Mouse (Mus musculus): ENCODE data around the gene Lenep. TPM values are rescaled to one million over a fixed set of nuclear protein-coding genes. Genes with fewer than 3 reads are reported as not detected.
A peak's percentile ranks its signal among the peaks of the same experiment; 100 is the strongest.

The Lenep gene
- polyA plus RNA-seq, 1 experiment from 2014 or later: not detected

DNA sequence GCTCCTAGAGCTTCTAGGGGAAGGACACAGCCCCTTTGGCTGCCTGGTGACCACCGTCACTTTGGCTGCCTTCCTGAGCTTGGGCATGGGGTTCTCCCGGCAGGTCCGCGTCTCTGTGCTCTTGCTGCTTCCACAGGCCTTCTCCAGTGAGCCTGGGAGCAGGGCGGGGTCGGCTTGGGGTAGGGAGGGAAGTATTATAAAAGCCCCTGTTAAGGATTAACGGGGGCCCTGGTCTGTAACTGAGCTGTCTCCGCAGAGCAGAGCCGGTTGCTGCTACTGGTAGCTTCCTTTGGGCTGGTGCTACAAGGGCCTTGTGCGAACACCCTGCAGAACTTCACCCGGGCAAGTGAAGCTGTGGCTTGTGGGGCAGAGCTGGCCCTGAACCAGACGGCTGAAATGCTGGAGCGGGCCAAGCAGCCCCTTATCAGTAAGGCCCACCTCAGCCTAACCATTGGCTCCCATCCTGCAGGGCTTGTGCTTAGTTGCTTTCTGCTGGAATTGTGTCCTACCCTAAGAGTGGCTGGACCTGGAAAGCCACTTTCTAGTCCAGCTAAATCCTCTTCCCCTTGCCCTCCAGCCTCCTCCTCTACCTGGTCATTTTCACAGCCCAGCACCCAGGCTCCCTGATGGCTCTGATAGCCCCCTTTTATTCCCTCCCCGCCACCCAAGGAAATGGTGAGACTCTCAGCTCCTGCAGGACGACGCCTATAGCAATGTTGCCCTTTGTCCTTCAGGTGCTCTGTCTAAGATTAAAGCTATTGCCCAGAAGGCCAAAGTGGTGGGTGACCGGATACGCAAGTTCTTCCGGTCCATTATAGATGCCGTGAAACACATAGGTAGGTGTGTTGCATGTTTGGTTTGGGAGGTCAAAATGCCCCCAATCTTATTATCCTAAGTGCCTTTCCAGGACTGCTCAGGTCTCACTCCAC is 36.8 kb downstream of the Lenep start:
- 0 out of 2 replicates have a peak, but pooled peaks cover 4% of the 10 kb centered on the region for H3K27me3 ChIP-seq
- H3K4me2 ChIP-seq: no peak overlapping the region
- H3K9me3 ChIP-seq: no peaks in the 10 kb centered on the region
- 0 out of 2 replicates have a peak overlapping the region, but pooled peaks have one; percentile 27 for H3K9ac ChIP-seq (replicated peaks)
- H3K4me1 ChIP-seq (replicated peaks): peaks cover 8% of the 10 kb centered on the region
- ATAC-seq (ENCODE audit: insufficient number of reproducible peaks, insufficient read depth, low FRiP score, low TSS enrichment, low read depth): no peak
- 61% methylated on average over 20 of the region's 20 CpGs for WGBS
- no peaks in the 10 kb centered on the region for H3K36me3 ChIP-seq
- H3K4me3 ChIP-seq (replicated peaks): no peak overlapping the region
- no peak overlapping the region for H3K27ac ChIP-seq

- no peaks in the 10 kb centered on the region for H3K9me3 ChIP-seq
- no peak for ATAC-seq (ENCODE audit: insufficient number of reproducible peaks, insufficient read depth, low FRiP score, low TSS enrichment, low read depth)
- H3K27ac ChIP-seq: no peak within 1 kb of the TSS
- no peaks in the 10 kb centered on the region for H3K36me3 ChIP-seq
- H3K4me1 ChIP-seq (replicated peaks): peaks cover 8% of the 10 kb centered on the region
- no peak within 1 kb of the TSS for H3K4me3 ChIP-seq (replicated peaks)
- 0 out of 2 replicates have a peak, but pooled peaks cover 4% of the 10 kb centered on the region for H3K27me3 ChIP-seq
- WGBS: 92% methylated on average over 11 of the region's 11 CpGs
- no peak within 1 kb of the TSS for H3K4me2 ChIP-seq
- H3K9ac ChIP-seq (replicated peaks): 0 out of 2 replicates have a peak within 1 kb of the TSS, but pooled peaks have one; percentile 27
These were observed 37.5 kb downstream of the Lenep start, which contains the start of gene Dcst1 for GRCm38 (mm10) chr3:89365153-89365485. TSS of gene Dcst1 (minus strand) at chr3:89365253.

GRCm38 (mm10) chr3:89364631-89365030 is 38.0 kb downstream of the Lenep start:
- H3K27ac ChIP-seq: no peak overlapping the region
- peaks cover 8% of the 10 kb centered on the region for H3K4me1 ChIP-seq (replicated peaks)
- H3K9ac ChIP-seq (replicated peaks): no peak overlapping the region
- 71% methylated on average over 8 of the region's 8 CpGs for WGBS
- H3K36me3 ChIP-seq: no peaks in the 10 kb centered on the region
- H3K4me3 ChIP-seq (replicated peaks): no peak overlapping the region
- H3K27me3 ChIP-seq: 0 out of 2 replicates have a peak, but pooled peaks cover 4% of the 10 kb centered on the region
- no peak overlapping the region for H3K4me2 ChIP-seq
- H3K9me3 ChIP-seq: no peaks in the 10 kb centered on the region
- no peak for ATAC-seq (ENCODE audit: insufficient number of reproducible peaks, insufficient read depth, low FRiP score, low TSS enrichment, low read depth)

- H3K9ac ChIP-seq (replicated peaks): no peak within 1 kb of the TSS
- WGBS: 84% methylated on average over 7 of the region's 7 CpGs
- H3K36me3 ChIP-seq: no peaks in the 10 kb centered on the region
- H3K9me3 ChIP-seq: no peaks in the 10 kb centered on the region
- ATAC-seq (ENCODE audit: insufficient number of reproducible peaks, insufficient read depth, low FRiP score, low TSS enrichment, low read depth): no peak
- peaks cover 16% of the 10 kb centered on the region; the same call in 1 of the 2 replicates for H3K27me3 ChIP-seq
- no peak within 1 kb of the TSS for H3K4me3 ChIP-seq (replicated peaks)
- H3K4me1 ChIP-seq (replicated peaks): peaks cover 4% of the 10 kb centered on the region; the same call in 1 of the 2 replicates
- no peak within 1 kb of the TSS for H3K27ac ChIP-seq
- H3K4me2 ChIP-seq: no peak within 1 kb of the TSS
These were observed 40.9 kb downstream of the Lenep start, which contains the start of gene Dcst2 for GRCm38 (mm10) chr3:89361675-89362074. TSS of gene Dcst2 (plus strand) at chr3:89361975.

DNA sequence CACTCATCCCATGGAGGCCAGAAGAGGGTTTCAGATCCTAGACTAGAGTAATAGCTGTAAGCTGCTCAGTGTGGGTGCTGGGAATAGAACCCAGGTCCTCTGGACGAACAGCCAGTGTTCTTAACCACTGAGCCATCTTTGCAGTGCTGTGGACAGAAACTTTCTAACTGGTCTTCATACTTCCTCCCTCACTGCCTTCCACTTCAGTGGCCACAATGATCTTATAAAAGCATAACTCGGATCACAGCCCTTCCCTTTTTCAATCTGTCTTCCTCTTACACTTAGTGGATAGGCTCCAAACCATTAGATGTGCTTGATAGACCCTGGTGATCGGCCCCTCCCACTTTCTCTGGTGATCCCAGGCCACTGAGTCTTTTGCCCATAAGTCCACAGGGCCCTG is 42.4 kb downstream of the Lenep start:
- no peak for ATAC-seq (ENCODE audit: insufficient number of reproducible peaks, insufficient read depth, low FRiP score, low TSS enrichment, low read depth)
- WGBS: 82% methylated on average over 3 of the region's 3 CpGs

DNA sequence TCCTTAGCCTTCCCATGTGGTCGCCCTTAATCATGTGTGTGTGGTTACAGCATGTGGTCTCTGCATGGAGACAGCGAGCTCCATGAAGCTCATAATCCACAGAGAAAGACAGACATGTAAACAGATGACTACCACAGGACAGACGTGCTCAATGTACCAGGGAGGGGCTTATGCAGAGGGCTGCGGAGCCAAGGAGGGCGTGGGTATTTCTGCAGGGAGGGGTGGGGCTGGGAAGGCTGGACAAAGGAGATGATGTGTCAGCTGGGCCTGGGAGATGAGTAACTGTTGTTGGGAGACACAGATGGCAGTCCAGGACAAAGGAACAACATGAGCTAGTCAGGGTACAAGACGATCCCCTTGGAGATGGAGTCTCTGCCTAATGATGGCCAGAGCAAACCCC is 43.0 kb downstream of the Lenep start:
- peaks cover 12% of the 10 kb centered on the region; the same call in 1 of the 2 replicates for H3K27me3 ChIP-seq
- WGBS: 79% methylated on average over 6 of the region's 6 CpGs
- H3K36me3 ChIP-seq: no peaks in the 10 kb centered on the region
- H3K9me3 ChIP-seq: no peaks in the 10 kb centered on the region
- peaks cover 8% of the 10 kb centered on the region for H3K4me1 ChIP-seq (replicated peaks)
- no peak for ATAC-seq (ENCODE audit: insufficient number of reproducible peaks, insufficient read depth, low FRiP score, low TSS enrichment, low read depth)
- H3K27ac ChIP-seq: no peak overlapping the region
- H3K4me3 ChIP-seq (replicated peaks): no peak overlapping the region
- no peak overlapping the region for H3K4me2 ChIP-seq
- H3K9ac ChIP-seq (replicated peaks): no peak overlapping the region

More for the DNA sequence above, 42.4 kb downstream of the Lenep start:
- Histone ChIP-seq H3K36me3 (no peaks in the 10 kb centered on the region), H3K27ac (no peak overlapping the region), H3K27me3 (peaks cover 13% of the 10 kb centered on the region; the same call in 1 of the 2 replicates), H3K4me2 (no peak overlapping the region), H3K9me3 (no peaks in the 10 kb centered on the region), H3K9ac (replicated peaks) (no peak overlapping the region), H3K4me3 (replicated peaks) (no peak overlapping the region), H3K4me1 (replicated peaks) (peaks cover 4% of the 10 kb centered on the region; the same call in 1 of the 2 replicates)

DNA sequence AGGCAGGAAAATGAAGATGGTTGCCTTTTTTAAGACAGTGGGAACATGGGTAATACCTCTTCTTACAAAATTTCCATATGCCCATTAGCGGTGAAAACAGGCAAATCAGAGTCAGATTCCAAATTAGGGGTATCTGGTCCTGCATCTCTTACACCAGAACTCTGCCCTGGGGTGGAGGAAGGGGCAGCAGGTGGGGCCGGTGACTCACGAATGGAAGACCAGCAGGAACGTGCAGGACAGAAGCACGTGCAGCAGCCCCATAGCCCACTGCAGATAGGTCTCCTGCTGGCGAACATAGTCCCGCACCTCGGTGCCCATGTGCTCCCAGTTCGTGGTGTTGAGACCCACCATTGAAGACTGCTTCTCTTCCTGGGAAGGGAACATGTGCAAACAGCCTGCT is 46.6 kb downstream of the Lenep start:
- H3K27ac ChIP-seq: no peak overlapping the region
- no peak for ATAC-seq (ENCODE audit: insufficient number of reproducible peaks, insufficient read depth, low FRiP score, low TSS enrichment, low read depth)
- H3K9me3 ChIP-seq: no peaks in the 10 kb centered on the region
- no peak overlapping the region for H3K4me2 ChIP-seq
- H3K4me1 ChIP-seq (replicated peaks): peaks cover 5% of the 10 kb centered on the region
- 67% methylated on average over 9 of the region's 9 CpGs for WGBS
- H3K36me3 ChIP-seq: no peaks in the 10 kb centered on the region
- H3K9ac ChIP-seq (replicated peaks): no peak overlapping the region
- H3K27me3 ChIP-seq: peaks cover 20% of the 10 kb centered on the region; the same call in 1 of the 2 replicates
- H3K4me3 ChIP-seq (replicated peaks): no peak overlapping the region

- Histone ChIP-seq H3K4me1 (replicated peaks) (peaks cover 6% of the 10 kb centered on the region), H3K36me3 (no peaks in the 10 kb centered on the region), H3K9ac (replicated peaks) (no peak overlapping the region), H3K4me2 (no peak overlapping the region), H3K9me3 (no peaks in the 10 kb centered on the region), H3K4me3 (replicated peaks) (no peak overlapping the region), H3K27me3 (peaks cover 24% of the 10 kb centered on the region), H3K27ac (no peak overlapping the region)
- 79% methylated on average over 6 of the region's 6 CpGs for WGBS
- no peak for ATAC-seq (ENCODE audit: insufficient number of reproducible peaks, insufficient read depth, low FRiP score, low TSS enrichment, low read depth)
These were observed 47.1 kb downstream of the Lenep start for GRCm38 (mm10) chr3:89355512-89355902.

- WGBS: 19% methylated on average over 5 of the region's 5 CpGs
- Histone ChIP-seq H3K4me2 (no peak overlapping the region), H3K36me3 (no peaks in the 10 kb centered on the region), H3K27me3 (peaks cover 29% of the 10 kb centered on the region), H3K4me3 (replicated peaks) (no peak overlapping the region), H3K4me1 (replicated peaks) (peaks cover 11% of the 10 kb centered on the region), H3K9me3 (no peaks in the 10 kb centered on the region), H3K27ac (no peak overlapping the region), H3K9ac (replicated peaks) (no peak overlapping the region)
- ATAC-seq (ENCODE audit: insufficient number of reproducible peaks, insufficient read depth, low FRiP score, low TSS enrichment, low read depth): 0 out of 2 replicates have a peak, but pooled peaks have one; percentile 8
These were observed 47.6 kb downstream of the Lenep start for GRCm38 (mm10) chr3:89354816-89355511.

DNA sequence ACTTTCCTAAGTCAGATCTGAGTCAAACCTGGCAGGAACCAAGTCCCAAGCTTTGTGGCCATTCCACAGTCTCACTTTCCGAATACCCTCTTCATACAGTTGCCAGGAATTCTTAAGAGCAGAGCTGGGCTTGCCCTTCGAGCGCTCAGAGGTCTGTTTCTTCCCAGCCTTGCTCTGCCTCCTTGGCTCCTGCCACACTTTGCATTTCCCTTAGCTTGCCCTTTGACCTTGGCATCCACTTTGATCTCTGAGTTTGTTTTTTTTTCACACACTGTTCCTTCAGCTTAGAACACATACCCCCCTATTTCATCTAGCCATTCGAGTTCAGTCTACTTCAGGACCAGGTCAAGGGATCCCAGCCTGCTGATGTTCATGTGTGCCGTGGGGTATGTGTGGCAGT is 51.3 kb downstream of the Lenep start:
- Histone ChIP-seq H3K4me1 (replicated peaks) (peaks cover 22% of the 10 kb centered on the region), H3K27me3 (peaks cover 46% of the 10 kb centered on the region)
- no peak for ATAC-seq (ENCODE audit: insufficient number of reproducible peaks, insufficient read depth, low FRiP score, low TSS enrichment, low read depth)

More for the DNA sequence above, 51.3 kb downstream of the Lenep start:
- no peak overlapping the region for H3K4me3 ChIP-seq (replicated peaks)
- no peak overlapping the region for H3K9ac ChIP-seq (replicated peaks)
- WGBS: 56% methylated on average over 5 of the region's 5 CpGs
- H3K27ac ChIP-seq: no peak overlapping the region
- H3K4me2 ChIP-seq: no peak overlapping the region
- H3K9me3 ChIP-seq: no peaks in the 10 kb centered on the region
- H3K36me3 ChIP-seq: peaks cover 7% of the 10 kb centered on the region; the same call in 1 of the 2 replicates

Data from limb, embryonic 12.5 days (tissue).